Mouse (Mus musculus) frontal cortex, postnatal 14 days (tissue): Measurements from ENCODE around the gene Gm21721.
"Not testable (repeated sequence)": the region's sequence is repeated elsewhere in the genome, so short reads cannot be mapped to it uniquely, and the experiment has no call there.

Source experiments
- DNase-seq, 2 experiments: peaks; one replicate each; pipeline ENCODE4 v3.0.0; 2022; ENCODE audit warnings: low spot score in 2 of 2

Gene Gm21721

DNA sequence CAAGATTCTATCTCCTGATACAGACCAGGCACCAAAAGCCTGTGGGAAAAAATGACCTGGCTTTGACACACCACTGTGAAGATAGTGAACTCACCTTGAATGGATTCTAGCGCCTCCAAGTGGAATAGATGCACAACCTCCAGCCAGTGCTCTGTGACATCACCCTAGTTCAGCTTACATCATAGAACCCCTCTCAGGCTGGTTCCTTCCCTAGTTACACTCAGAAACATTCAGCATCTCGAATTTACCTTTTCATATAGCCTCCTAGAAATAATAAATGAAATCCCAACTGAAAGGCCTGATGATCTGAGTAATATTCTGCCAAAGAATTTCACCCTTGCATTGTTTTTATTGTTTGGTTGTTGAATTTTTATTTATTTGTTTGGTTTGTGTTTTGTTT lies at the start of gene Gm21721:
Gene Gm21721, minus strand, starts transcription at position 101 of the 400 bp plus-strand sequence.
- not testable (repeated sequence) for DNase-seq
